Mouse (Mus musculus): Measurements from ENCODE around the gene Plac9b. TPM values are rescaled to one million over a fixed set of nuclear protein-coding genes. Genes with fewer than 3 reads are reported as not detected.

Gene Plac9b
- total RNA-seq, 2 experiments from 2014 or later, result 14.5 to 20.4 TPM

Other genes starting within 250 kb of the Plac9b start
- not detected for gene Cphx1, start 244.2 kb downstream of the Plac9b start, total RNA-seq (2021)
- under 1 TPM in 1 of 2 experiments, not detected in 1; 0.36 TPM for gene Duxbl1, start 203.9 kb downstream of the Plac9b start, total RNA-seq (2021)
- gene Gm9780, start 139.8 kb downstream of the Plac9b start, total RNA-seq (2021), result 1 to 10 TPM; 1.2 to 3.3 TPM
- 10 to 100 TPM; 54.7 to 62.9 TPM for gene Tmem254c, start 115.1 kb downstream of the Plac9b start, total RNA-seq (2021)
- gene Cphx2, start 101.0 kb downstream of the Plac9b start, total RNA-seq (2021), result not detected
- gene Cphx3, start 100.2 kb downstream of the Plac9b start, total RNA-seq (2021), result not detected
- gene Duxbl2, start 64.1 kb downstream of the Plac9b start, total RNA-seq (2021), result under 1 TPM; 0.26 to 0.67 TPM
- 10 to 100 TPM; 32.4 to 36.6 TPM for gene Tmem254b, start 24.6 kb upstream of the Plac9b start, total RNA-seq (2021)
- 1 to 10 TPM; 2.4 to 2.6 TPM for gene Duxbl3, start 75.5 kb upstream of the Plac9b start, total RNA-seq (2021)